Mouse (Mus musculus): ENCODE results near the gene Ccl2.

Gene Ccl2

GRCm38 (mm10) chr11:82035356-82035755 is at the start of gene Ccl2:
Gene Ccl2 (plus strand): TSS chr11:82035571.
- DNase-seq (ENCODE audit: low read depth, low spot score), result no peak

GRCm38 (mm10) chr11:81996172-81996841 is 39.1 kb upstream of the Ccl2 start:
- peak; percentile 42 for DNase-seq (ENCODE audit: low read depth, low spot score)

DNA sequence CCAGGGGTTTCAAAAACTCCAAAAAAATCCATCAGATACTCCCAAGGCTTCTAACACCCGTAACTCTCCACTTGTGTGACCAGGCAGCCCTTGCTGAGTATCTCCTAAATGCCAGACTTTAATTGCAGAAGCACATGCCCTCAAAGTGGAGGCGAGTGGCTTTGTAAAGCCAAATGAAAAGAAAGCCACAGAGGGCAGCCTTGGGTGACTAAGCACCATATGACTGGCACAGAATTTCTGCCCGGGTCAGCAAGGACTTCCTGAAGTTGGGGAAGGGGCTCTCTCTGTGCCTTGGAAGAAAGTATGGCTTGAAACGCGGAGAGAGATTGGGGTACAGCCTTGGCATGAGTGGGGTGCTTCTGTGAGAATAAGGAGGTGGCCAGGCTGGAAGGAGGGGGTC is 38.3 kb upstream of the Ccl2 start:
- no peak for DNase-seq (ENCODE audit: low read depth, low spot score)

DNA sequence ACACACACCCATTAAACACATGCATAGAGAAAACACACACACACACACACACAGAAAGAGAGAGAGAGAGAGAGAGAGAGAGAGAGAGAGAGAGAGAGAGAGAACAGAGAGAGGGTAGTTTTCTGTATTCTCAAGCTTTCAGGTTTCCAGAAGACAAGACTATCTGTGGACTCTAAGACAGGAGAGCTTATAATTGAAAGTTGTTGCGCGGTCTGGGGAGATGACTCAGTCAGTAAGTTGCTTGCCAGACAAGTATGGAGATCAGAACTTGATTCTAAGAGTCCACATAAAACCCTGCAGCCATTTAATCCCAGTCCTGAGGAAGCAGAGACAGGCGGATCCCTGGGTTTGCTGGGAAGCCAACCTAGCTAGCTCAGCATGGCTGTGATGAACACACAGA is 36.7 kb upstream of the Ccl2 start:
- DNase-seq (ENCODE audit: low read depth, low spot score), result no peak

GRCm38 (mm10) chr11:81999469-81999868 is 35.9 kb upstream of the Ccl2 start:
- DNase-seq (ENCODE audit: low read depth, low spot score), result no peak

GRCm38 (mm10) chr11:82000581-82000980 is 34.8 kb upstream of the Ccl2 start:
- DNase-seq (ENCODE audit: low read depth, low spot score), result no peak

DNA sequence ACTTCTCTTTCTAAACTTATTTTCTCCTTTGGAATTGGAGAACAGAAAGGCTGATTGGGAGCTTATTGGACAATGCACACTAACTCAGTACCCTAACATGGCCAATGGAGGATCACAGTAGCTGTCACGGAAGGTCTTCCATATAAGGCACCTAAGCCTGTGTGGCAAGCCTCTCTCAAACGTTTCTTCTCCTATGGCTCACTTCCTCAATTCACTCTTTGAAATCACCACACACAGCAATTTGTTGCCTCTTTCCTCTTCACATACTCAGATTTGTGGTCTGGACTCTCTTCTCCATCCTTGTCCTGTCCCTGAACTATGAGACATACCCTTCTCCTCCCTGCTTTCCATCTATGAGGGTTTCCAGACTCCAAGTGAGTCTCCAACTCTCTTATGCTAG is 30.6 kb upstream of the Ccl2 start:
- DNase-seq (ENCODE audit: low read depth, low spot score), result no peak

GRCm38 (mm10) chr11:82006796-82007423 is 28.5 kb upstream of the Ccl2 start:
- DNase-seq (ENCODE audit: low read depth, low spot score), result no peak

- DNase-seq (ENCODE audit: low read depth, low spot score), result no peak
Observed at GRCm38 (mm10) chr11:82010115-82010514, 25.3 kb upstream of the Ccl2 start.

DNA sequence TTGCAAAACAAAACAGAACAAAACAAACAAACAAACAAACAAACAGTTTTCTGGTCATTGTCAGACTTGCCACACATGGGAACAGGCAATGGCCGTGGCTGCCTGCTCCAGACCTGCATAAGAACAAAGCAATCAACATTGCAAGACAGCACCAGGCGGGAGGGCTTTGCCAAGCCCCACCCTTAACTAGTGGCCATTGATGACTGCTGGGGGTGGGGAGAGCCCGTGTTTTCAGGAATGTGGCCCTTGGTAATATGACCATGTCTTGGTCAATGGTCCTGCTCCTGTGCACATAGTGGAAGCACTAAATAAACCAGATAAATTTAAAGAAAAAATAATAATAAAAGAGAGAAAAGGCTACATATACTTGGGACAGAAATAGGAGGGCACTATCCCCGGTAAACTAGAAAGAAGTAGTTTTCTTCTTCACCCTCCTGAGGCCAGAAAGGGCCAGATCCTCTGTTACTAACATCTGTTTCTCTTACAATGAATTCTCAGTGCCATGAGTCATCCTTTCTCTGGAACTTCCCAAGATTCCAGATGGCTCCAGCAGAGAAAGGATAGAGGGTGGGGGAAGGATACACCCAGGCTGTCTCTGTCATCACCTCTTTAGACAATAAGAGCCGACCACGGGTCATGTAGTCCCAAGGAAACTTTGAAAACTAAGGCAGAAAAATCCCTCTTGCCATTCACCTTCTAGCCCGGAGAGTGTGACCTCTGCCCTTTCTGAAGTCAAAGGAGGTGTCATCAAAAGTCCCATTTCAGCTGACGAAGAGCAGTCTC is 23.8 kb upstream of the Ccl2 start:
- DNase-seq (ENCODE audit: low read depth, low spot score), result no peak

GRCm38 (mm10) chr11:82013756-82014155 is 21.6 kb upstream of the Ccl2 start:
- DNase-seq (ENCODE audit: low read depth, low spot score), result no peak

- no peak for DNase-seq (ENCODE audit: low read depth, low spot score)
Observed at GRCm38 (mm10) chr11:82015066-82015465, 20.3 kb upstream of the Ccl2 start.

- DNase-seq (ENCODE audit: low read depth, low spot score), result no peak
Observed at GRCm38 (mm10) chr11:82016181-82016780, 19.1 kb upstream of the Ccl2 start.

DNA sequence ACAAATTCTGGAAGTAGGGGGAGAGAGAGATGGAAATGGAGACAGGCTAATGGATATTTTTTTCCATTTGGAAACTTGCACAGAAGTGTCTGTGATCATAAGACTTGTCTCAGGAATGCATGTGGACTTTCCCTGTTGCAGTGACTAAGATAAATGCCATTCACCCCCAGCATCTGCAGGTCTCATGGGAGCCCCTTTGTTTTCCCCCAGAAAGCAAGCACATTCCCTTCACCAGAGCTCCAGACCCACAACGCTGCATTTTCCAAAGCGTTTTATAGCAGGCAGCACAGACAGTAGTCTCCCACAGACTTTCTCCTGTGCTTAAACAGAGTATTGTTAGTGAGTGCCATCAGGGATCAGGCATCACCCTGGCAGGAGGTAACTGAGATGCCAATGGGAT is 16.0 kb upstream of the Ccl2 start:
- DNase-seq (ENCODE audit: low read depth, low spot score), result no peak

DNA sequence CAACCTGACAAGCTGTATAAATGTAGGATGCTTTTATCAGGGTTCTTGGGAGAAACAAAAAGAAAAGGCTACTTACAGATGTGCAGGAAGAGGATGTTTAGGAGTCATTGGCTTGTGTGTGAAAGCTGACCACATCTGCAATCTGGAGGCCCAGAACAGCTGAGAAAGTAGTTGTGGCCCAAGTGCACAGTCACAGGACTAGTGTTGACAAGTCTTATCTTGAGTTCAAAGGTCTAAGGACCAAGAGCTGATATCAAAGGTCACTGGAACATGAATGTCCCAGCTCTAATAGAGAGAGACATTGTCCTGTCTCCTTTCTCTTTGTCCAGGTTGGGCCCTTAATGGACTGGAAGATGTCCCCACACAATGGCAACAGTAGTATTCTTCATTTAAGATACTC is 15.6 kb upstream of the Ccl2 start:
- no peak for DNase-seq (ENCODE audit: low read depth, low spot score)

DNA sequence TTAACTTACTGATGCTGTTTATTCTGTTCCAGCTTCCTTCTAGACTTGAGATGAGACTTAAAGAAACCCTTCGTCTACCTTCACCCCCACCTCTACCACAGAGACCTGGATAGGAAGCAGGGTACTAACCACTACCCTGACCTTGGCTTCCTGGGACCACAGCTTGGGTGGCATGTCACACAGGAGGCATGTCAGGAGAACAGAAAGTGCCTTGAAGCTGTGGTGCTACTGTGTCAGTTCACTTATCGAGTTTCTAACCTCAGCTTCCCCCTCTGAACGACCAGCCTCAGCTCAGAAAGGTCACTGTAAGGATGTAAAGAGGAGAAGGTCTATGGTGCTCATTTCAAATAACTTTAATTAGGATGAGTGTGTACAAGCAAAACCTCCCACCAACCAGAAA is 14.0 kb upstream of the Ccl2 start:
- no peak for DNase-seq (ENCODE audit: low read depth, low spot score)

DNA sequence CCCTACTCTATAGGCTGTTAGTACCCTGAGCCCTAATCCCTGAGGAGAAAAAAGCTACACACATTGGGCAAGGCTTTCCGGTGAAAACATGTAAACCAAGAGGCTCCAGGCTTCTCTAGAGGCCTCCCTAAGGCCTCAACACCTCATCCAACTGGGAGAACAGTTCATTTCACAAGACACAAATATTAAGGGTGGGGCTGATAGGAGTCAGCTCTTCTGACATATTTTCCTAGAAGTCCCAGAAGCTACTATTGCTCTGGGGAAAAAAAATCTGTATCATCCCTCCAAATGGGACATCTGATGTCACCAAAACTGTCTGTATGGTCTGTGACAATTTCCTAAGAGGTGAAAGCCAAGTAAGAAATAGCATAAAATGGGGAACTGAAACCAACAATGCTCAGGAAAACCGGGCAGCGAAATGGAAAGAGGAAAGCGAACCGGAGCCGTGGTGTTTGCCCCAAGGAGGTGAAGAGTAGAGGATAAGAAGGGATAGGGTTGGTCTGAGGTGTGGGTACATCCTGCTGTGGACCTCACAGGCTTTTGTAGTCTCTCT is 12.8 kb upstream of the Ccl2 start:
- no peak for DNase-seq (ENCODE audit: low read depth, low spot score)

- no peak for DNase-seq (ENCODE audit: low read depth, low spot score)
Observed at GRCm38 (mm10) chr11:82023769-82024168, 11.6 kb upstream of the Ccl2 start.

DNA sequence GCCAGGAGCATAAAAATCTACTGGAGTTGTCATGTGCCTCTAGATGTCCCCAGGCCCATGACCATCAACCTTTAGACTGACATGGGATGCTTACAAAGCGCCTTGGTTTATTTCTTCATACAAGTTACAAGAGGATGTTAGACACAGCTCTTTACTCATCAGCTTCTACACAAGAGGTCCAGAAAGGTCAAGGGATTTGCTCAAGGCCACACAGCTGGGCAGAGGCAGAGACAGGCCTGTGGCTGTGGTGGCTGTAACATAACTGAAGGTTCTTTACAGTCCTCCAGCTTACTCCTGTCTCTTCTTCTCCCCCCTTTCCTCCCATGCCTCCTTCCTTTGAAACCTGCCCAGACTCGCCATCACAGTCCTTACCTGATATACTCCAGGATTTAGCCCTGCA is 5.2 kb upstream of the Ccl2 start:
- no peak for DNase-seq (ENCODE audit: low read depth, low spot score)

DNA sequence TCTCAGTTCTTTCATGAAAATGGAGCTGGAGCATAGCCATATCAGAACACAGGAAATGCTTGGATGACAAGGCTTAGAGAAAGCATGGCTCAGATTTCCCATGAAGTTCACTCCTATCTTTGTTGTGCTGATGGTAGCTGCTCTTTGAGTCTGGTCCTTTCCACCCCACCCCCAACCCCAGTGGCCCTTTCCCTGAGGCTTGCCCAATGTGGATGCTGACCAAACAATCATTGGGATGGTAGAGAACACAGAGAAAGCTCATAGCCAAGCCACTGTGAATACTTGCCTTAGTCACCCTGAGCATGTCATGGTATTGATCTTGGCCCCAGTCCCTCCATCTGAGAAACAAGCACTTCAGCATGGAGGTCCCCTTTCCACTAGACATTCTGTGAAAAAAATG is 3.2 kb upstream of the Ccl2 start:
- DNase-seq (ENCODE audit: low read depth, low spot score), result no peak

DNA sequence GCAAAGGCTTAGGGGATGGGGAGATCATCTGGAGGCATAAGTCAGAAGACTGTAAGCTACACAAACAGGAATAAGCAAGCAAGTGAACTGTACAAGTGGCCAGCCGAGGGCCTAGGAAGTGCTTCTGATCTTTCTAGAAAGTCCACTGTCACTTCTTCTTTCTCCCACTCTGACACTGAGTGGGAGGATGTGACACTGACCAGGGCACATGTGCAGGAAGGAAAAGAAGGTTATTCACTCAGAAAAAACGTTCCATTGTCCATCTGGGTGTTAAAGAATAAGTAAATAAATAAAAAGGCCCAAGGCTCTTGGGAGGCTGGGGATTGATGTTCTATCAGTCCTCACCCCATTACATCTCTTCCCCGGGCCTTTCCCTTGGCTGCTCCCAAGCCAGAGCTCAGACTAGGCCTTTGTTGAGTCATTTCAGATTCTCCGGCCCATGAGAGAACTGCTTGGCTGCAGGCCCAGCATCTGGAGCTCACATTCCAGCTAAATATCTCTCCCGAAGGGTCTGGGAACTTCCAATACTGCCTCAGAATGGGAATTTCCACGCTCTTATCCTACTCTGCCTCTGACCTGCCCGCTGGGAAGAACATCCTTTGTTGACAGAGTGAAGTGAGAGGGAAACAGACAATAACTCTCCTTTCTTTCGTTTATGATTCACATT is 2.6 kb upstream of the Ccl2 start:
- no peak for DNase-seq (ENCODE audit: low read depth, low spot score)

DNA sequence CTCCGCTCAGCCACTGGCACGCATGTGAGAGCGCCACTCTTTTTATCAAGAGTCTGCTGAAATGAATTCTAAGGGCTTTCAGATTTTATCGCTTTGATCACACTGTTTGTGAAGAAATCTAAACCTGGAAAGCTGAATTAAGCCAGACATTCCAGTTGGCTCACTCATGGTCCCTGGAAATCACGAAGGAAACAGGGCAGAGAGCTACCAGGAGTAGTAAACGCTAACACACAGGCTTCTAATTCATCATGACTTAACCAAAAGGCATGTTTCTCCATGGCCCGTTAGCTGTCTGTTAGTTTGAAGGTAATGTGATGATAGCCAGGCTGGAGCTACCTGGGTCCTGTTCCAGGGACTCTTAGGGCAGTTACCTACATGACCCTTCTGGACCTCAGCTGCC is 925 bp upstream of the Ccl2 start:
- DNase-seq (ENCODE audit: low read depth, low spot score), result no peak
